Mouse (Mus musculus) T-helper 17 cell (primary cell): Measurements from ENCODE around the gene Ice1.

Experiments
- in situ Hi-C, 2 experiments: fragments of 300-600 bp; cut with MboI, MseI; formaldehyde crosslinking; loops; 1 replicate in 1 of 2; 2 replicates in 1 of 2; pipeline ENCODE4 v1.15.1; 2025; ENCODE audit warnings: high pct_unique_total_duplicates in 2 of 2

The Ice1 gene

GRCm38 (mm10) chr13:70641381-70641780, 3.9 kb upstream of the Ice1 start:
- in situ Hi-C loops = loop anchor here (5.0 to 10.0 kb wide), 2 partner anchors 196 to 363 kb away; no protein-coding TSS in a partner anchor

DNA sequence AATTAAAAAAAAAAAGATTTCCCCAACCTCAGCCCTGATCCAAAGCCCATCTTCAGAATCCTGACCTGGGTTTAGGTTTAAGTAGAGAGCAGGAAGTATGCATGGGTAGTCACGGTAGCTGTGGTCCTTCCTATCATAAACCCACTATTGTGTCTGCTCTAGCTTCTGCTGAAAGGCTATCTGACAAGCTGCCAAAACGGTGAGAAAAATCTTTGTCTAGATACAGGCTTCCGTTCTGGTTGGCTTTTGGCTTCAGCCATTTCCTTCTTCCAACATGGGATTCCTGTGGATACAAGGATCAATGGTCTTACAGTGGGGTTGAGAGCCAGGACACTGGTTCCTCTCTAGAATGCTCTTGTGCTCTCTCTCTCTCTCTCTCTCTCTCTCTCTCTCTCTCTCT, 2.2 kb upstream of the Ice1 start:
- in situ Hi-C loops = loop anchor here (5.0 to 10.0 kb wide), 3 partner anchors 198 to 825 kb away; no protein-coding TSS in a partner anchor

- in situ Hi-C loops = loop anchor here in 1 of 2 experiments (10.0 kb wide), 1 partner anchor 823 kb away; no protein-coding TSS in a partner anchor
These were observed 343 bp upstream of the Ice1 start for GRCm38 (mm10) chr13:70637662-70638291.

GRCm38 (mm10) chr13:70636706-70637105, 728 bp downstream of the Ice1 start:
- in situ Hi-C loops = loop anchor here in 1 of 2 experiments (10.0 kb wide), 1 partner anchor 822 kb away; no protein-coding TSS in a partner anchor

- in situ Hi-C loops = loop anchor here in 1 of 2 experiments (10.0 kb wide), 1 partner anchor 821 kb away; no protein-coding TSS in a partner anchor
These were observed 1.8 kb downstream of the Ice1 start for GRCm38 (mm10) chr13:70635591-70635990.

GRCm38 (mm10) chr13:70626416-70626815, 11.0 kb downstream of the Ice1 start:
- in situ Hi-C loops = no loop called here

- in situ Hi-C loops = no loop called here
These were observed 11.8 kb downstream of the Ice1 start for GRCm38 (mm10) chr13:70625665-70626064.

GRCm38 (mm10) chr13:70624445-70624844, 13.0 kb downstream of the Ice1 start:
- in situ Hi-C loops = loop anchor here in 1 of 2 experiments (25.0 kb wide), 1 partner anchor 1112 kb away; no protein-coding TSS in a partner anchor

- in situ Hi-C loops = loop anchor here in 1 of 2 experiments (25.0 kb wide), 1 partner anchor 1110 kb away; no protein-coding TSS in a partner anchor
These were observed 14.9 kb downstream of the Ice1 start for GRCm38 (mm10) chr13:70622461-70623057.

DNA sequence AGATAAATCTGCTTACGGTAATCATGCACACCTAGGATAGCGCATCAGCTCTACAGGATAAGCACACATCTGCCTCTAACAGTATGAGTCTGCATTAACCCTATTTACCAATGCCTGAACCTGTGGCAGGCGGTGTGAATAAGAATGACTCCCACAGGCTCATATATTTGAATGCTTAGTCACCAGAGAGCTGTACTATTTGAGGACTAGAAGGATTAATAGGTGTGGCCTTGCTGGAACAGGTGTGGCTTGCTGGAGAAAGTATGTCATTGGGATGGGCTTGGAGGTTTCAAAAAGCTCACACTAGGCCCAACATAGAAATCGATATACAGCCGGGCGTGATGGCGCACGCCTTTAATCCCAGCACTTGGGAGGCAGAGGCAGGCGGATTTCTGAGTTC, 15.9 kb downstream of the Ice1 start:
- in situ Hi-C loops = loop anchor here in 1 of 2 experiments (25.0 kb wide), 1 partner anchor 1109 kb away; no protein-coding TSS in a partner anchor

DNA sequence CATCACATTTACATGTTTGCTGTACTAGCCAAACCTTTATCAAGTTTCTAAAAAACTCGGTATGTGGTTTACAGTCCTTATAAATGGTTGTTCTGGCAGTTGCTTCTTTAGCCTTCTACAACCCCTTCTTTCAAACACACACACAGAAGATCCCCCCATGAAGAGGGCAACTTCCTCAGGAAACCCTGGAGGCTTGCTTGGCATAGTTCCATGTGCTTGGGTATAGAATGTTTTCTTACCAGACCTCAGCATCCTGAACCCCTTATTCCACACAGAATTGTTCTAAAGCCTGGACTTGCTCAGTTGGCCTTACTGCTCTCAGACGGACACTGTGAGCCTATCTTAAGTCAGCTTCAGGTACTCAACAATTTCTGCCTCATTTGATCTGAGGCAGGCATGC, 24.6 kb downstream of the Ice1 start:
- in situ Hi-C loops = loop anchor here in 1 of 2 experiments (25.0 kb wide), 1 partner anchor 1101 kb away; no protein-coding TSS in a partner anchor

DNA sequence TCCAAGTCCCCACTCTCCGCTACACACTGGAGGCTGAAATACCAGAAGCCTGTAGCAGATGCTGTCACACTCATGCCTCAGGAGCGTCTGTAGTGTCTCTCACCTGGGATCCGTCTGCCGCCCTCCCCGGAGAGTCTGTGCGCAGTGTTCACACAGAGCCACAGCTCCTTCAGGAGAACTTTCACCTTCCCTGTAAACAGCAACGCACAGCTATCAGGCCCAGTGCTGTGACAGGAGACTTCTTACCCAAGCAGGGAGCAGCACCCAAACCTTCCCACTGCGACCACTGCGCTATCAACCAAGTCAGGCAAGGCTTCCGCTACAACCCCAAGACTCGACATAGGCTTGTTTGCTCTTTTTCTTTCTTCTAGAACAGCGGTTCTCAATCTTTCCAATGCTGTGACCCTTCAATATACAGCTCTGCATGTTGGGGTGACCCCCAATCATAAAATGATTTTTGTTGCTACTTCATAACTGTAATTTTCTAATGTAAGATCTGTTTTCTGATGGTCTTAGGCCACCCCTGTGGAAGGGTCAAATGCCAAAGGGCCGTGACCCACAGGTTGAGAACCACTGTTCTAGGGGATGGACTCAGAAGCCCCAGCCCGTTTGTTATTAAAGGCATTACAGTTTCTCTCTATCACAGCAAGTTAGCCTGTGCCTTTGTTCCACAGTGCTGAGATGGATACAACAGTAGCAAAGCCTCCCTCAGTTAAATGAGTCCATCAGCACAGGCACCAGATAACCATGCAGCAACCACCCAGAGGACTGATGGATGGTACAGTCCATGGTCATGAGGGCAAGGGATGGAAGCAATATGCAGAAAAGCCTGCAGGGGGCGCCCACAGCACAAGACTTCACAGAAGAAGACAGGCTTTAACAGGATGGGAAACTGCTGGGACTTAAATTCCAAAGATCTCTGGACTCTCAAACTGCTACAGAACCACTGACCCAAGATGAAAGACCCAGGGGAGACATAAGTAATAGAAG, 26.7 kb downstream of the Ice1 start:
- in situ Hi-C loops = loop anchor here in 1 of 2 experiments (25.0 kb wide), 1 partner anchor 1098 kb away; no protein-coding TSS in a partner anchor

- in situ Hi-C loops = loop anchor here in 1 of 2 experiments (25.0 kb wide), 1 partner anchor 1097 kb away; no protein-coding TSS in a partner anchor
These were observed 27.8 kb downstream of the Ice1 start for GRCm38 (mm10) chr13:70609632-70610031.

GRCm38 (mm10) chr13:70605366-70605765, 32.1 kb downstream of the Ice1 start:
- in situ Hi-C loops = loop anchor here in 1 of 2 experiments (25.0 kb wide), 1 partner anchor 1093 kb away; no protein-coding TSS in a partner anchor

DNA sequence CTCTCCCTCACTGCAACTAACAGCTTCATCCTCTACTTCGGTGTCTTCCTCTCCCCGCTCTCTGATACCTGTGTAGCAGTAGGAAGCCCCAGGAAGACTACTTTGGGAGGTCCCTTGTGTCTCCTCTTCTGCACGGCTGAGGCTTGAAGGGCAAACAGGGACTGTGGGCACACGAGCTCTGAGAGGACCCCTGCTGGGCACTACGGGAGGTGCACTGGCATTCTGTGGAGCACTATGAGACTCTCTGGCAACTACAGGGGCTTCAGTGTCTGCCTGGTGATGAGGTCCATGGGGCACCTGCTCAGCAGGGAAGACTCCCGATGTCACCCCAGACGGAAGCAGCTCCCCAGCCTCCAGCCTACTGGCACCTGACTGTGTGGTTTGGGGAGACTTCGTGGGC, 32.7 kb downstream of the Ice1 start:
- in situ Hi-C loops = loop anchor here (5.0 to 25.0 kb wide), 2 partner anchors 792 to 1092 kb away; no protein-coding TSS in a partner anchor

DNA sequence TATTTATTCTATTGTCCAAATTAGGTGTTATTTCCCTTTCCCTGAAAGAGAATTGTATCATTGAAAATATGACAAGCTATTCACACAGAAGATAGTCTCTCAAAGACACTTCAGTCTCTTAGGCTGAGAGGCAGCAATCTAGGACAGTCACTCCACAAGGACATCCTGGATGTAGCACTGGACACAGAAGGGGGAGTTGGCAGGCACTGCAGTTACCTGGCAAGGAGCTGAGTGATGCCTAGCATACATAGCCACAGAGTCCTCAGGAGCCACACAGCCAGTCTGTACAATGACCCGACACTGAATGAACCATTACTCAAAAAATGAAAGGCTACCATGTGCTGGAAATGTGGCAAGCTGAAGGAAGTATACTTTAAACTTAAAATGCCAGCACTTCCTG, 35.9 kb downstream of the Ice1 start:
- in situ Hi-C loops = loop anchor here (5.0 to 25.0 kb wide), 2 partner anchors 789 to 1089 kb away; no protein-coding TSS in a partner anchor

- in situ Hi-C loops = loop anchor here (5.0 to 25.0 kb wide), 2 partner anchors 788 to 1088 kb away; no protein-coding TSS in a partner anchor
These were observed 37.3 kb downstream of the Ice1 start for GRCm38 (mm10) chr13:70599964-70600619.

- in situ Hi-C loops = no loop called here
These were observed 38.5 kb downstream of the Ice1 start for GRCm38 (mm10) chr13:70598941-70599340.

- in situ Hi-C loops = no loop called here
These were observed 40.5 kb downstream of the Ice1 start for GRCm38 (mm10) chr13:70596901-70597300.

DNA sequence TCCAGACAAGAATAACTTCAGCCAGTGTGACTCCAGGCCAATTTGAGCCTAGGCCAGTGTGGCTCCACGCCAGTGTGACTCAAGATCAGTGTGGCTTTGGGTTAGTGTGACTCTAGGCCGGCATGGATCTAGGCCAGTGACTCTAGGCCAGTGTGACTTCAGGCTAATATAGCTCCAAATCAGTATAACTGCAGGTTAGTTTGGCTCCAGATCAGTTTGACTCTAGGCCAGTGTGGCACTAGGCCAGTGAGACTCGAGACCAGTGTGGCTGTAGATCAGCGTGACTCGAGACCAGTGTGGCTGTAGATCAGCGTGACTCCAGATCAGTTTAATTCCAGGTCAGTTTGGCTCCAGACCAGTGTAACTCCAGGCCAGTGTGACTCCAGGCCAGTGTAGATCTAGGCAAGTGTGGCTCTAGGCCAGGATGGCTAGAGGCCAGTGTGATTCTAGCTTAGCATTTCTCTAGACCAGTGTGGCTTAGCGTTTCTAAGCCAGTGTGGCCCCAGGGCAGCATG, 47.1 kb downstream of the Ice1 start:
- in situ Hi-C loops = no loop called here
